Mouse (Mus musculus) heart, postnatal 0 days (tissue): ENCODE measurements at regions not wholly inside any gene's neighbourhood (a gene's known extent, or its start where the extent isn't known, plus 50 kb on each side); places are given as distances from the start of the nearest gene placed in this dataset.
A peak's percentile ranks its signal among the peaks of the same experiment; 100 is the strongest.

Experiments used
- ATAC-seq: fragments of 200-750 bp; cut with Nextera tagmentation; 2 replicates; pipeline ENCODE4 v1.8.0; 2017; ENCODE audit warnings: low read depth, moderate number of reproducible peaks, moderate library complexity; ENCODE audit not compliant: insufficient read depth
- DNase-seq: peaks from one replicate; pipeline ENCODE4 v3.0.0-alpha.2; 2016; ENCODE audit warnings: low spot score
- H3K27ac ChIP-seq: fragments of 300-500 bp; sonication (generic); 2 replicates; pipeline ENCODE4 v1.5.1; 2014; ENCODE audit warnings: low read depth, mild to moderate bottlenecking
- H3K27me3 ChIP-seq: fragments of 300-500 bp; sonication (generic); 2 replicates; pipeline ENCODE4 v1.6.1; 2014; ENCODE audit warnings: low read length, mixed read lengths; ENCODE audit not compliant: control insufficient read depth, insufficient read depth
- H3K36me3 ChIP-seq: fragments of 300-500 bp; sonication (generic); replicated peaks from 2 replicates; pipeline ENCODE4 v1.6.1; 2014; ENCODE audit warnings: low read length, mixed read lengths; ENCODE audit not compliant: control insufficient read depth, insufficient read depth
- H3K4me1 ChIP-seq: fragments of 300-500 bp; sonication (generic); 2 replicates; pipeline ENCODE4 v1.6.1; 2014; ENCODE audit warnings: antibody characterized with exemption; ENCODE audit not compliant: control insufficient read depth, insufficient read depth
- H3K4me2 ChIP-seq: fragments of 300-500 bp; sonication (generic); 2 replicates; pipeline ENCODE4 v1.6.1; 2014; ENCODE audit warnings: low read depth, mild to moderate bottlenecking, low read length, moderate library complexity
- H3K4me3 ChIP-seq: fragments of 300-500 bp; sonication (generic); 2 replicates; pipeline ENCODE4 v1.5.1; 2014; ENCODE audit warnings: low read depth, low read length
- H3K9ac ChIP-seq: fragments of 300-500 bp; sonication (generic); replicated peaks from 2 replicates; pipeline ENCODE4 v1.6.1; 2014; ENCODE audit warnings: low read depth, low read length, mixed read lengths
- H3K9me3 ChIP-seq: fragments of 300-500 bp; sonication (generic); replicated peaks from 2 replicates; pipeline ENCODE4 v1.6.1; 2016; ENCODE audit warnings: low read length; ENCODE audit not compliant: control insufficient read depth
- CTCF ChIP-seq: IDR thresholded peaks from 2 replicates; pipeline ENCODE4 v1.5.1; 2016; ENCODE audit warnings: antibody characterized with exemption, control low read depth, low read depth
- EP300 ChIP-seq: IDR thresholded peaks from 2 replicates; pipeline ENCODE4 v1.6.1; 2016; ENCODE audit warnings: antibody characterized with exemption, low read depth
- WGBS: fragments of 180-500 bp; shearing (Covaris S2); extraction: QIAGEN DNeasy Blood & Tissue Kit; methylation state at CpG from one replicate; pipeline ENCODE4 v1.1.7; 2014; 5-methylcytosine and 5-hydroxymethylcytosine counted together

DNA sequence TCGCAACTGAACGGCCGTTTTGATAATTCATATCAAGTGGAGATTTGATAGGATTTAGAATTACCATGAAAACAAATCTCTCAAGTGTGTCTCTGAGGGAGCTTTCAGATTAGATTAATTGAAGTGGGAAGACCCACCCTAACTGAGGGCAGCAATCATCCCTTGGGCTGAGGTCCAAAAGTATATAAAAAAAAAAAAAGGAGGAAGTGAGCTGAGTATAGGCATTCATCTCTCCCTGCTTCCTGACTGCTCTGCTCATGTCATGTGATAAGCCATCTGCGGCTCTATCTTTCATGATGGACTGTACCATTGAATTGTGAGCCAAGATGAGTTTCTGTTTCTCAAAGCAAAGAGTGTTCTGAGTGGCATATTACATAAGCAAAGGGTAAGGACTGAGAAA, 234.2 kb upstream of the Erbb4 start:
- H3K27me3 ChIP-seq: no peaks in the 10 kb centered on the region
- ATAC-seq (no peak), DNase-seq (no peak)
- H3K27ac ChIP-seq: no peak overlapping the region
- no peaks in the 10 kb centered on the region for H3K36me3 ChIP-seq
- no peaks in the 10 kb centered on the region for H3K9me3 ChIP-seq
- no peaks in the 10 kb centered on the region for H3K4me1 ChIP-seq
- TF ChIP-seq CTCF (no peak), EP300 (no peak)
- no peak overlapping the region for H3K4me3 ChIP-seq
- no peak overlapping the region for H3K9ac ChIP-seq
- no peak overlapping the region for H3K4me2 ChIP-seq
- WGBS: 74% methylated on average over 4 of the region's 4 CpGs

DNA sequence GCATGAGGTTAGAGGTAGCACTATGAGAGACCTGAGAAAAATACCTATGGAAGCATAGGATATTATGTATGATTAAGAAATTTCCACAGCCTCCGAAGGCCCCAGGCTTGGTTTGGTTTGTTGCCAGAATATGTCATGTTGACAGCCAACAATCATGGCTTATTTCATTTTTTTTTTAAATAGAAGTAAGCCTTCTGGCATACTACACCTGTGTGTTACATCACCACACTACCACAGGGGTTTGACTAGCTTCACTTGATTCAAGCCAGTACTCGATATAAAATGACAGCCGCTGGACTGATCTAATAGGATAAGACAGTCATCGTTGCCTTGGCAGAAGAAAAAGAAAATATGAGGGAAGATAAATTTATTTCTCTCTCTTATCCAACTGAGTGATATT, 232.6 kb upstream of the Erbb4 start:
- no peaks in the 10 kb centered on the region for H3K9me3 ChIP-seq
- H3K4me2 ChIP-seq: no peak overlapping the region
- DNase-seq: no peak
- no peak for ATAC-seq
- TF ChIP-seq CTCF: no peak
- H3K27me3 ChIP-seq: no peaks in the 10 kb centered on the region
- WGBS: 78% methylated on average over 4 of the region's 4 CpGs
- no peak overlapping the region for H3K9ac ChIP-seq
- no peak overlapping the region for H3K4me3 ChIP-seq
- no peaks in the 10 kb centered on the region for H3K36me3 ChIP-seq
- H3K4me1 ChIP-seq: no peaks in the 10 kb centered on the region
- no peak overlapping the region for H3K27ac ChIP-seq

DNA sequence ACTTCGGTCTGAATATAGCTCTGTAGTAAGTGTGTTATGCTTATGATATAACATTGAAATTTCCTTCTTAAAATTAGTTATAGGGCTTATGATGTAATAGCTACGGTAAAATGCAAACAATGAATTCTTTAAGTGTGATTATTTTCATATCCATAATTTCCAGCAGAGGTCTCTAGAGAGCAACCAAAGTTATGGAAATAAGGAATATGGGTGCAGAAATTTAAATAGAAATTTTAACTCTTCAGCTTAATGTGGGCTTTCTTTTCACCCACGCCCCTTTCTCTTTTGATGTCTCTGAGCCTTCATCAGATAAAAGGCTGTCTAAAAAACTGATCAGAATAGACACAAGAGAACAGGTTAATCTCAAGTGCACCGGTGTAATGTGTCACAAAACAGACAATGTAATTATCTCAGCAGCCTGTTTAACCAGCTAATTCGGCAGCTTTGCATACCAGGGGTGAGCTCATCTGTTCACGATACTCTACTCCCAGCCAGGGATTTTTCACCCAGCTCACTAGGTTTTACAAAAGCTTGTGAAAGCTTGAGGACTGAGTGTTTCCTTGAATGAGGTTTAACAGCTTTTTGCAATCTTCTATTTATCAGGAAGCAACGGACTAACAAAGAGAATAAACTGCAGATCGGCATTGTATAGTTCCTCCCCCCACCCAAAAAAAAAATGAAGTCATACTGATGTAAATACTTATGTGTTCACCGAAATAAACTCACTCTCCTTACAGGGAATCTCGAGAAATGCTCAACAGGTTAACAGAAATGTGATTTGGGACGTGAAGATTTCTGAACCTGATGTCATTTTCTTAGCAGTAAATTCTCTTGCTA, 223.8 kb upstream of the Erbb4 start:
- Histone ChIP-seq H3K27me3 (no peaks in the 10 kb centered on the region), H3K36me3 (no peaks in the 10 kb centered on the region), H3K4me2 (peak overlapping the region; percentile 36), H3K27ac (no peak overlapping the region), H3K4me3 (peak overlapping the region; percentile 20; the same call in 1 of the 2 replicates), H3K4me1 (no peaks in the 10 kb centered on the region), H3K9me3 (no peaks in the 10 kb centered on the region), H3K9ac (no peak overlapping the region)
- ATAC-seq: no peak
- WGBS: 36% methylated on average over 11 of the region's 11 CpGs
- no peak for TF ChIP-seq EP300
- peak; percentile 41 for TF ChIP-seq CTCF
- DNase-seq: peak; percentile 41

DNA sequence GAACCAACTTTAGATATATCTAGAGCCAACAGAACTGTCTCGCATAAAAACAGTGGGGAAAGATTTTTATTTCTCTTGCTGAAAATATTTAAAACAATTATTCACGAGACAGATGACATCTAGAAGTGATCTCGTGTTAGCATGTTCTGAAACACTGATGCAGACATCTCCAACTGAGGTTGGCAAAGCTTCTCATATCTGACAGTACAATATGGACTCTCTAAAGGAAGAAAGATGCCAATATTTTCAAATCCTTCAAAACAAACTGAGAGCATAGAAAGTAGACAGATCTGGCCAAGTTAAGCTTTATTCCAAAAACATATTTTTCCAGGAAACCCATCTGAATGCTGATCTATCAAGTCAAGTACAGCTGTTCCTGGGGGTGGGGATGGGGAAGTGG, 221.5 kb upstream of the Erbb4 start:
- 58% methylated on average over 3 of the region's 3 CpGs for WGBS
- H3K36me3 ChIP-seq: no peaks in the 10 kb centered on the region
- ATAC-seq (no peak), DNase-seq (no peak)
- H3K27me3 ChIP-seq: no peaks in the 10 kb centered on the region
- H3K4me2 ChIP-seq: no peak overlapping the region
- no peak overlapping the region for H3K9ac ChIP-seq
- no peak overlapping the region for H3K27ac ChIP-seq
- no peak overlapping the region for H3K4me3 ChIP-seq
- no peak for TF ChIP-seq EP300
- no peaks in the 10 kb centered on the region for H3K4me1 ChIP-seq
- no peaks in the 10 kb centered on the region for H3K9me3 ChIP-seq

DNA sequence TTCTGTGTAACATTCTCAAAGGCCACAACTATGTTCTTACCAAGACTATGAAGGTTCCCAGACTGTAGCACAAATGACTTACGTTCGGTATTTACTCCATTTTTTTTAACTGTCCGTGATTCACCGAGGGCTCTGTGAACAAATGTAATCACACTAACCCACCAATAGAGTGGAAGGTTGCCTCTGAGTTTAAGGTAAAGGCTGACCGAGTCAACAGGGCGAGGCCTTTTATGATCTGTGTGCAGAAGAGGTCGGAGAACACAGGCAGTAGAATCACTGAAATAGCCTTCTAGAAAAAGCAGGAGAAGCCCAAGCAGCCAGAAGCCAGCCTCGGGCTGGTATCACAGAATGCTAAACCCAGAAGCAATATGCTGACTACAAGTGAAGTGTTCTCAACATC, 218.9 kb upstream of the Erbb4 start:
- H3K4me2 ChIP-seq: no peak overlapping the region
- no peak for ATAC-seq
- H3K36me3 ChIP-seq: no peaks in the 10 kb centered on the region
- no peak overlapping the region for H3K9ac ChIP-seq
- no peaks in the 10 kb centered on the region for H3K4me1 ChIP-seq
- TF ChIP-seq EP300 (no peak), CTCF (no peak)
- 80% methylated on average over 8 of the region's 8 CpGs for WGBS
- no peaks in the 10 kb centered on the region for H3K27me3 ChIP-seq
- H3K4me3 ChIP-seq: no peak overlapping the region
- no peak for DNase-seq
- no peak overlapping the region for H3K27ac ChIP-seq
- H3K9me3 ChIP-seq: no peaks in the 10 kb centered on the region

DNA sequence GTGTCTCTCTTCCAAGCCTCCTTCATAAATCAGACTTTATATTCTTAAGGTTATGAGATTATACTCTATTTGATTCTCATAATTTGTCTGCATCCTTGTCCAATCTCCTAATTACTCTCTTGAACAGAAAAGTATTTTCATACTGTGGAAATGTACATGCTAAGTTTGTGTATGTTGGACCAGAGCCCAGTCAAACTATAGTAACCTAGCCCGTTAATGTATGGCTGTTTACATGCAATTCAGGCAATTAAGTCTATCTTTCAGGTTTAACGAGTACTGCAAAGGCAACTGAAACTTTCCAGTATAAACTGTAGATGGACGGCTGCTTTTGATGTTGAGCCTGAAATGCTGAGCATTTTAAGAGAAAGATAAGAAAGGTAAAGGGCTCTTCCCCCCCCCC, 211.7 kb upstream of the Erbb4 start:
- no peak overlapping the region for H3K27ac ChIP-seq
- H3K9ac ChIP-seq: no peak overlapping the region
- DNase-seq (no peak), ATAC-seq (no peak)
- no peak overlapping the region for H3K4me2 ChIP-seq
- TF ChIP-seq EP300: no peak
- TF ChIP-seq CTCF: no peak
- H3K4me1 ChIP-seq: no peaks in the 10 kb centered on the region
- no peak overlapping the region for H3K4me3 ChIP-seq
- WGBS: 54% methylated on average over 3 of the region's 3 CpGs
- no peaks in the 10 kb centered on the region for H3K36me3 ChIP-seq
- no peaks in the 10 kb centered on the region for H3K27me3 ChIP-seq
- no peaks in the 10 kb centered on the region for H3K9me3 ChIP-seq
